Mouse (Mus musculus) T-cell, adult 2 months (primary cell): ENCODE data around the gene Fstl1.

Experiments used
- DNase-seq: peaks from one replicate; pipeline ENCODE4 v3.0.0; 2022; ENCODE audit warnings: low spot score

The Fstl1 gene

GRCm38 (mm10) chr16:37817986-37818385 lies 41.3 kb downstream of the Fstl1 start:
- no peak for DNase-seq

- DNase-seq: no peak
Measured at GRCm38 (mm10) chr16:37823949-37824348, 47.3 kb downstream of the Fstl1 start.

- no peak for DNase-seq
Measured at GRCm38 (mm10) chr16:37824778-37825505, 48.3 kb downstream of the Fstl1 start.

GRCm38 (mm10) chr16:37826286-37826685 lies 49.6 kb downstream of the Fstl1 start:
- no peak for DNase-seq

GRCm38 (mm10) chr16:37831041-37831440 lies 54.4 kb downstream of the Fstl1 start:
- no peak for DNase-seq

- no peak for DNase-seq
Measured at GRCm38 (mm10) chr16:37837571-37837970, 60.9 kb downstream of the Fstl1 start.

- DNase-seq: no peak
Measured at GRCm38 (mm10) chr16:37842439-37842838, 65.8 kb downstream of the Fstl1 start.

- DNase-seq: no peak
Measured at GRCm38 (mm10) chr16:37843740-37844139, 67.1 kb downstream of the Fstl1 start.

- DNase-seq: no peak
Measured at GRCm38 (mm10) chr16:37845202-37845925, 68.7 kb downstream of the Fstl1 start.

GRCm38 (mm10) chr16:37847081-37847480 lies 70.4 kb downstream of the Fstl1 start:
- DNase-seq: no peak

GRCm38 (mm10) chr16:37851366-37851765 lies 74.7 kb downstream of the Fstl1 start:
- no peak for DNase-seq

GRCm38 (mm10) chr16:37853279-37853678 lies 76.6 kb downstream of the Fstl1 start:
- no peak for DNase-seq

GRCm38 (mm10) chr16:37854054-37854453 lies 77.4 kb downstream of the Fstl1 start:
- DNase-seq: no peak

GRCm38 (mm10) chr16:37854593-37854992 lies 77.9 kb downstream of the Fstl1 start:
- no peak for DNase-seq

- no peak for DNase-seq
Measured at GRCm38 (mm10) chr16:37855583-37855982, 78.9 kb downstream of the Fstl1 start.

GRCm38 (mm10) chr16:37856327-37856726 lies 79.7 kb downstream of the Fstl1 start:
- no peak for DNase-seq

- DNase-seq: no peak
Measured at GRCm38 (mm10) chr16:37857495-37857894, 80.8 kb downstream of the Fstl1 start.

GRCm38 (mm10) chr16:37860213-37860612 lies 83.5 kb downstream of the Fstl1 start:
- no peak for DNase-seq

- no peak for DNase-seq
Measured at GRCm38 (mm10) chr16:37861029-37861428, 84.4 kb downstream of the Fstl1 start, which contains the start of gene Gm36028. Gm36028 (minus strand) TSS chr16:37861146.

- no peak for DNase-seq
Measured at GRCm38 (mm10) chr16:37863876-37864275, 87.2 kb downstream of the Fstl1 start.

- peak; percentile 14 for DNase-seq
Measured at GRCm38 (mm10) chr16:37865841-37866240, 89.2 kb downstream of the Fstl1 start.

GRCm38 (mm10) chr16:37867791-37868505 lies 91.3 kb downstream of the Fstl1 start, which contains the start of gene Lrrc58:
Lrrc58 (plus strand) TSS chr16:37868389.
- DNase-seq: peak; percentile 81
